Mouse (Mus musculus) Patski (cell line): ENCODE data around the gene Cxcl2. TPM values are rescaled to one million over a fixed set of nuclear protein-coding genes. Genes with fewer than 3 reads are reported as not detected.

Experiments
- ATAC-seq: fragments of 100-300 bp; one replicate; pipeline ENCODE4 v1.8.0; 2021
- CTCF ChIA-PET: fragments of 350-600 bp; sonication (Branson Sonifier 250); formaldehyde crosslinking; loops from one replicate; lab custom pipeline; 2022; ENCODE audit warnings: inconsistent platforms; lab: Charles Lee
- POLR2A ChIA-PET: fragments of 350-600 bp; sonication (Branson Sonifier 250); formaldehyde crosslinking; loops from one replicate; lab custom pipeline; 2022; ENCODE audit warnings: antibody characterized with exemption, inconsistent platforms; lab: Charles Lee
- DNase-seq: peaks from one replicate; pipeline ENCODE4 v3.0.0-alpha.2; 2011; ENCODE audit warnings: low read depth, low spot score
- H3K27me3 ChIP-seq: fragments of 371-371 bp; one replicate; pipeline ENCODE4 v1.5.1; 2021
- CTCF ChIP-seq: fragments of 100-300 bp; IDR thresholded peaks from one replicate; pipeline ENCODE4 v1.5.1; 2021
- in situ Hi-C: fragments of 300-500 bp; cut with MboI; formaldehyde crosslinking; loops from 3 replicates; pipeline ENCODE4 v1.11.1; 2018; ENCODE audit warnings: low pct_unique_long_range_greater_than_20kb, mixed read lengths
- polyA plus RNA-seq: library from polyadenylated mRNA; unstranded; gene quantifications from one replicate; pipeline ENCODE4 v1.2.3, GENCODE M21; 2021

Gene Cxcl2
- polyA plus RNA-seq, 1 experiment from 2014 or later: 0.24 TPM

- peak; percentile 3 for TF ChIP-seq CTCF
- CTCF ChIA-PET: interaction anchor here (0.7 to 2.4 kb wide), 15 partner anchors 8 to 287 kb away, joined by 3 to 12 read pairs (median 4); partner anchors contain the start of genes Cxcl1, Cxcl2 and Cxcl5
- POLR2A ChIA-PET: interaction anchor here (0.7 to 1.5 kb wide), 5 partner anchors 13 to 194 kb away, joined by 3 to 4 read pairs (median 3); partner anchors contain the start of gene Mthfd2l
- no peaks in the 10 kb centered on the region for H3K27me3 ChIP-seq
- ATAC-seq: peak; percentile 8
- DNase-seq: no peak
- in situ Hi-C loops: loop anchor here (25.0 kb wide), 1 partner anchor 1414 kb away; the partner anchor contains the start of gene Gc
Measured at GRCm38 (mm10) chr5:90876471-90877172, 27.0 kb upstream of the Cxcl2 start.

GRCm38 (mm10) chr5:90877173-90877512 lies 26.5 kb upstream of the Cxcl2 start:
- in situ Hi-C loops: loop anchor here (25.0 kb wide), 1 partner anchor 1415 kb away; the partner anchor contains the start of gene Gc
- no peak for ATAC-seq

GRCm38 (mm10) chr5:90879307-90880014 lies 24.2 kb upstream of the Cxcl2 start:
- in situ Hi-C loops: loop anchor here (25.0 kb wide), 1 partner anchor 1417 kb away; the partner anchor contains the start of gene Gc
- TF ChIP-seq CTCF: no peak
- no peak for ATAC-seq
- ChIA-PET POLR2A (interaction anchor here (0.5 kb wide), 1 partner anchor 1341 kb away, joined by 3 read pairs; no protein-coding TSS in a partner anchor), CTCF (interaction anchor here (0.8 to 1.5 kb wide), 3 partner anchors 11 to 218 kb away, joined by 3 to 5 read pairs (median 4); partner anchors contain the start of gene Cxcl1)
- DNase-seq: no peak
- no peaks in the 10 kb centered on the region for H3K27me3 ChIP-seq

More at GRCm38 (mm10) chr5:90877173-90877512, 26.5 kb upstream of the Cxcl2 start:
- no peak for DNase-seq
- TF ChIP-seq CTCF: no peak
- no peaks in the 10 kb centered on the region for H3K27me3 ChIP-seq
- ChIA-PET CTCF (interaction anchor here (1.0 to 2.4 kb wide), 10 partner anchors 9 to 215 kb away, joined by 3 to 12 read pairs (median 4); partner anchors contain the start of genes Cxcl1, Cxcl2 and Cxcl5), POLR2A (interaction anchor here (1.0 to 1.3 kb wide), 2 partner anchors 13 to 54 kb away, joined by 3 to 4 read pairs; partner anchors contain the start of gene Mthfd2l)

- DNase-seq (no peak), ATAC-seq (peak; percentile 27)
- no peak for TF ChIP-seq CTCF
- ChIA-PET CTCF (interaction anchor here (0.8 to 1.7 kb wide), 4 partner anchors 11 to 21 kb away, joined by 4 to 7 read pairs (median 4); partner anchors contain the start of gene Cxcl1), POLR2A (interaction anchor here (0.7 kb wide), 1 partner anchor 573 kb away, joined by 3 read pairs; no protein-coding TSS in a partner anchor)
- H3K27me3 ChIP-seq: no peaks in the 10 kb centered on the region
- in situ Hi-C loops: loop anchor here (25.0 kb wide), 1 partner anchor 1418 kb away; the partner anchor contains the start of gene Gc
Measured at GRCm38 (mm10) chr5:90880335-90880850, 23.3 kb upstream of the Cxcl2 start.

GRCm38 (mm10) chr5:90881021-90881420 lies 22.6 kb upstream of the Cxcl2 start:
- no peak for TF ChIP-seq CTCF
- no peaks in the 10 kb centered on the region for H3K27me3 ChIP-seq
- ChIA-PET CTCF (interaction anchor here (0.6 to 1.7 kb wide), 9 partner anchors 10 to 220 kb away, joined by 3 to 7 read pairs (median 4); partner anchors contain the start of genes Cxcl1 and Cxcl3), POLR2A (interaction anchor here (0.7 to 2.0 kb wide), 3 partner anchors 10 to 573 kb away, joined by 3 to 12 read pairs (median 10); partner anchors contain the start of genes Cxcl1 and Cxcl5)
- ATAC-seq: no peak
- no peak for DNase-seq
- in situ Hi-C loops: loop anchor here (25.0 kb wide), 1 partner anchor 1419 kb away; the partner anchor contains the start of gene Gc

- ATAC-seq: peak; percentile 29
- H3K27me3 ChIP-seq: no peaks in the 10 kb centered on the region
- in situ Hi-C loops: loop anchor here (25.0 kb wide), 1 partner anchor 1419 kb away; the partner anchor contains the start of gene Gc
- POLR2A ChIA-PET: interaction anchor here (1.6 to 2.0 kb wide), 2 partner anchors 9 to 122 kb away, joined by 10 to 12 read pairs; partner anchors contain the start of genes Cxcl1 and Cxcl5
- DNase-seq: no peak
- CTCF ChIA-PET: interaction anchor here (1.2 to 1.7 kb wide), 7 partner anchors 9 to 220 kb away, joined by 3 to 7 read pairs (median 5); partner anchors contain the start of genes Cxcl1, Cxcl15 and Cxcl3
- TF ChIP-seq CTCF: no peak
Measured at GRCm38 (mm10) chr5:90881682-90882081, 22.0 kb upstream of the Cxcl2 start.

- TF ChIP-seq CTCF: no peak
- in situ Hi-C loops: loop anchor here (25.0 kb wide), 1 partner anchor 1420 kb away; the partner anchor contains the start of gene Gc
- ATAC-seq (no peak), DNase-seq (no peak)
- ChIA-PET POLR2A (interaction anchor here (1.6 to 2.0 kb wide), 2 partner anchors 9 to 123 kb away, joined by 10 to 12 read pairs; partner anchors contain the start of genes Cxcl1 and Cxcl5), CTCF (interaction anchor here (1.2 to 1.7 kb wide), 6 partner anchors 9 to 221 kb away, joined by 3 to 7 read pairs (median 4); partner anchors contain the start of genes Cxcl1, Cxcl15 and Cxcl3)
- no peaks in the 10 kb centered on the region for H3K27me3 ChIP-seq
Measured at GRCm38 (mm10) chr5:90882146-90882545, 21.5 kb upstream of the Cxcl2 start.

GRCm38 (mm10) chr5:90884628-90885242 lies 18.9 kb upstream of the Cxcl2 start:
- ChIA-PET CTCF (interaction anchor here (1.4 to 2.0 kb wide), 3 partner anchors 9 to 84 kb away, joined by 3 to 6 read pairs (median 5); no protein-coding TSS in a partner anchor), POLR2A (no interaction called here)
- ATAC-seq: no peak
- in situ Hi-C loops: loop anchor here (25.0 kb wide), 1 partner anchor 1422 kb away; the partner anchor contains the start of gene Gc
- no peaks in the 10 kb centered on the region for H3K27me3 ChIP-seq
- no peak for DNase-seq
- no peak for TF ChIP-seq CTCF
